Comparison of ENCODE assay signal across 28 mouse cellular contexts in the genomic region with DNA sequence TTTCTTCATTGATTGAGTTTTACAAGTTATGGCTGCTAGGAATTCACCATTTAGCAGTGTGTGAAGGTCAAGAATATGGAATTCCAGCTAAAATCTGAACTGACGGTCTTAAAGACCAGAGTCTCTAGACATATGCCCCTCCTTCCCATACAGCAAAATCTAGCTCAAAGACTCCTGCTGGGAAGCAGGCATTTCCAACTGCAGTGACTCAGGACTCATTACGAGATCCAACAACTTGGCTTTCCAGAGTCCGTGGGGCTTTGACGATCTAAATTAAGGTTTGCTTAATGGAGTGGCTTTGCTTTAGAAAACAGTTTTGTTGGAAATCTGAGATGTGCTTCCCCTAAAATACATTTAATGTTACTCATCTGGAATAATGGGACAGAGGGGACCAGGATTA.
A peak's percentile ranks its signal among the peaks of the same experiment; 100 is the strongest.
DNase-seq lines count a peak whose midpoint lies in the region; ATAC-seq and TF ChIP-seq lines count a peak whose summit lies in the region.
"Had no signal": no experiment of that assay in that cellular context is flagged by ENCODE, and none has a peak within 500 bp of the region (broad histone marks: within the 10 kb centered on the region; RNA-seq: fewer than 3 reads in every experiment).

No protein-coding gene starts in this region.

- TF ChIP-seq POLR2A in brain, embryonic 14.5 days (IDR thresholded peaks at IDR 0.05; ENCODE audit: borderline replicate concordance, extremely low read depth, insufficient read depth, insufficient read length, poor library complexity, severe bottlenecking): no peak

- H3K4me2 ChIP-seq in hindbrain, embryonic 13.5 days: no peak overlapping the region
- H3K4me2 ChIP-seq in hindbrain, embryonic 16.5 days (ENCODE audit: low read length): no peak overlapping the region
- H3K4me2 ChIP-seq in neural tube, embryonic 13.5 days: no peak overlapping the region
- H3K4me2 ChIP-seq in neural tube, embryonic 15.5 days: no peak overlapping the region
- H3K4me2 ChIP-seq: embryonic facial prominence, embryonic 12.5 days; liver, embryonic 11.5 days; lung, embryonic 15.5 days had no signal

- no peaks in the 10 kb centered on the region for H3K27me3 ChIP-seq in hindbrain, embryonic 13.5 days
- no peaks in the 10 kb centered on the region for H3K27me3 ChIP-seq in hindbrain, embryonic 16.5 days (replicated peaks; ENCODE audit: control insufficient read depth, insufficient read depth, low read length)
- H3K27me3 ChIP-seq in neural tube, embryonic 13.5 days: no peaks in the 10 kb centered on the region
- no peaks in the 10 kb centered on the region for H3K27me3 ChIP-seq in neural tube, embryonic 15.5 days (replicated peaks)
- H3K27me3 ChIP-seq: embryonic facial prominence, embryonic 12.5 days; lung, embryonic 15.5 days had no signal

- no peak for TF ChIP-seq CTCF in brain, embryonic 14.5 days (IDR thresholded peaks at IDR 0.05; ENCODE audit: borderline replicate concordance, extremely low read depth, insufficient read depth, insufficient read length)

- H3K4me1 ChIP-seq in hindbrain, embryonic 13.5 days (replicated peaks): peaks cover 18% of the 10 kb centered on the region
- peaks cover 11% of the 10 kb centered on the region for H3K4me1 ChIP-seq in hindbrain, embryonic 16.5 days (ENCODE audit: control insufficient read depth, insufficient read depth, low read depth, low read length)
- peaks cover 27% of the 10 kb centered on the region for H3K4me1 ChIP-seq in neural tube, embryonic 13.5 days (replicated peaks)
- peaks cover 27% of the 10 kb centered on the region for H3K4me1 ChIP-seq in neural tube, embryonic 15.5 days
- H3K4me1 ChIP-seq: lung, embryonic 15.5 days; midbrain, embryonic 10.5 days had no signal

- H3K9ac ChIP-seq in hindbrain, embryonic 13.5 days: no peak overlapping the region
- H3K9ac ChIP-seq in hindbrain, embryonic 16.5 days (ENCODE audit: low read depth, low read length): no peak overlapping the region
- H3K9ac ChIP-seq in neural tube, embryonic 13.5 days: no peak overlapping the region
- no peak overlapping the region for H3K9ac ChIP-seq in neural tube, embryonic 15.5 days (replicated peaks)
- H3K9ac ChIP-seq: embryonic facial prominence, embryonic 12.5 days; lung, embryonic 15.5 days had no signal

- peak overlapping the region; percentile 69 for H3K27ac ChIP-seq in hindbrain, embryonic 13.5 days
- H3K27ac ChIP-seq in hindbrain, embryonic 16.5 days (ENCODE audit: low read depth, low read length): no peak overlapping the region
- H3K27ac ChIP-seq in neural tube, embryonic 13.5 days (replicated peaks): 0 out of 2 replicates have a peak overlapping the region, but pooled peaks have one; percentile 5
- H3K27ac ChIP-seq in neural tube, embryonic 15.5 days (replicated peaks): 0 out of 2 replicates have a peak overlapping the region, but pooled peaks have one; percentile 28
- H3K27ac ChIP-seq: embryonic facial prominence, embryonic 12.5 days; layer of hippocampus, adult 2 months; lung, embryonic 15.5 days; midbrain, embryonic 10.5 days had no signal

- ATAC-seq in hindbrain, embryonic 13.5 days (ENCODE audit: low FRiP score): no peak
- ATAC-seq in hindbrain, embryonic 16.5 days: no peak
- no peak for ATAC-seq in neural tube, embryonic 13.5 days (ENCODE audit: low read depth)
- no peak for ATAC-seq in neural tube, embryonic 15.5 days (ENCODE audit: low FRiP score)
- ATAC-seq: activated CD4-positive, CD25-positive, alpha-beta regulatory T cell, adult 4 months; CD4-positive, CD25-positive, alpha-beta regulatory T cell, adult 4 months; forebrain, embryonic 16.5 days; midbrain, embryonic 16.5 days had no signal

- H3K4me3 ChIP-seq in hindbrain, embryonic 13.5 days: no peak overlapping the region
- H3K4me3 ChIP-seq in hindbrain, embryonic 16.5 days (ENCODE audit: low read length): no peak overlapping the region
- H3K4me3 ChIP-seq in neural tube, embryonic 13.5 days: no peak overlapping the region
- no peak overlapping the region for H3K4me3 ChIP-seq in neural tube, embryonic 15.5 days (replicated peaks)
- H3K4me3 ChIP-seq: embryonic facial prominence, embryonic 12.5 days; erythroblast, embryonic 14.5 days; layer of hippocampus, adult 2 months; lung, embryonic 15.5 days; midbrain, embryonic 10.5 days had no signal

- 50% methylated on average over 4 of the region's 4 CpGs for WGBS in hindbrain, embryonic 13.5 days
- WGBS in hindbrain, embryonic 16.5 days: 29% methylated on average over 4 of the region's 4 CpGs
- 35% methylated on average over 4 of the region's 4 CpGs for WGBS in neural tube, embryonic 13.5 days
- WGBS in neural tube, embryonic 15.5 days: 29% methylated on average over 4 of the region's 4 CpGs

- no peaks in the 10 kb centered on the region for H3K36me3 ChIP-seq in hindbrain, embryonic 13.5 days
- no peaks in the 10 kb centered on the region for H3K36me3 ChIP-seq in hindbrain, embryonic 16.5 days (ENCODE audit: control insufficient read depth, insufficient read depth, low read length)
- H3K36me3 ChIP-seq in neural tube, embryonic 13.5 days: no peaks in the 10 kb centered on the region
- no peaks in the 10 kb centered on the region for H3K36me3 ChIP-seq in neural tube, embryonic 15.5 days
- H3K36me3 ChIP-seq: embryonic facial prominence, embryonic 12.5 days; lung, embryonic 15.5 days; midbrain, embryonic 10.5 days had no signal

- DNase-seq in neural tube, embryonic 10.5 days (ENCODE audit: extremely low spot score, low spot score): no peak
- peak; percentile 34 for DNase-seq in brain, embryonic 14.5 days (ENCODE audit: low read depth)
- DNase-seq in thymus, postnatal 36 days: no peak
- DNase-seq in ovary, postnatal 14 days (ENCODE audit: low spot score): no peak
- DNase-seq: adrenal gland, adult 2 months; adrenal gland, postnatal 36 days; cerebellum, adult 8-10 months; cerebellum, postnatal 36 days; gastrocnemius, postnatal 14 days; heart, postnatal 14 days; kidney, adult 2 months; kidney, postnatal 36 days; left cerebral cortex, postnatal 4 days; thymus, adult 2 months had no signal

- no peaks in the 10 kb centered on the region for H3K9me3 ChIP-seq in hindbrain, embryonic 13.5 days
- H3K9me3 ChIP-seq in hindbrain, embryonic 16.5 days (ENCODE audit: control insufficient read depth, low read length): no peaks in the 10 kb centered on the region
- H3K9me3 ChIP-seq in neural tube, embryonic 13.5 days: no peaks in the 10 kb centered on the region
- no peaks in the 10 kb centered on the region for H3K9me3 ChIP-seq in neural tube, embryonic 15.5 days (replicated peaks)
- H3K9me3 ChIP-seq: embryonic facial prominence, embryonic 12.5 days; lung, embryonic 15.5 days; midbrain, embryonic 10.5 days had no signal
